Mouse (Mus musculus) liver, postnatal 0 days (tissue): ENCODE measurements around the gene Pgk1. TPM values are rescaled to one million over a fixed set of nuclear protein-coding genes. Genes with fewer than 3 reads are reported as not detected.

Experiments
- ATAC-seq: fragments of 200-750 bp; cut with Nextera tagmentation; 2 replicates; pipeline ENCODE4 v1.8.0; 2017; ENCODE audit warnings: mild to moderate bottlenecking, moderate library complexity
- DNase-seq: peaks from one replicate; pipeline ENCODE4 v3.0.0-alpha.2; 2016
- H3K27ac ChIP-seq: fragments of 300-500 bp; sonication (generic); 2 replicates; pipeline ENCODE4 v1.5.1; 2014; ENCODE audit warnings: antibody characterized with exemption, moderate library complexity, mild to moderate bottlenecking, low read depth
- H3K27me3 ChIP-seq: fragments of 300-500 bp; sonication (generic); 2 replicates; pipeline ENCODE4 v1.6.1; 2014; ENCODE audit warnings: low read length, control low read depth, mixed read lengths; ENCODE audit not compliant: insufficient read depth
- H3K36me3 ChIP-seq: fragments of 300-500 bp; sonication (generic); replicated peaks from 2 replicates; pipeline ENCODE4 v1.6.1; 2014; ENCODE audit warnings: mild to moderate bottlenecking, control low read depth, low read length, moderate library complexity, mixed read lengths; ENCODE audit not compliant: insufficient read depth
- H3K4me1 ChIP-seq: fragments of 300-500 bp; sonication (generic); 2 replicates; pipeline ENCODE4 v1.6.1; 2014; ENCODE audit warnings: antibody characterized with exemption, mild to moderate bottlenecking, control low read depth; ENCODE audit not compliant: insufficient read depth
- H3K4me2 ChIP-seq: fragments of 300-500 bp; sonication (generic); 2 replicates; pipeline ENCODE4 v1.6.1; 2014; ENCODE audit warnings: low read depth, mild to moderate bottlenecking, low read length, moderate library complexity, mixed read lengths
- H3K4me3 ChIP-seq: fragments of 300-500 bp; sonication (generic); 2 replicates; pipeline ENCODE4 v1.5.1; 2014; ENCODE audit warnings: low read depth, low read length
- H3K9ac ChIP-seq: fragments of 300-500 bp; sonication (generic); replicated peaks from 2 replicates; pipeline ENCODE4 v1.6.1; 2014; ENCODE audit warnings: mild to moderate bottlenecking, moderate library complexity
- H3K9me3 ChIP-seq: fragments of 300-500 bp; sonication (generic); 2 replicates; pipeline ENCODE4 v1.6.1; 2016; ENCODE audit warnings: mild to moderate bottlenecking, control low read depth, low read length, mixed read lengths
- CTCF ChIP-seq: sonication (generic); IDR thresholded peaks from 2 replicates; pipeline ENCODE4 v1.5.1; 2016; ENCODE audit warnings: antibody characterized with exemption, low read depth
- EP300 ChIP-seq: IDR thresholded peaks from 2 replicates; pipeline ENCODE4 v1.6.1; 2016; ENCODE audit warnings: antibody characterized with exemption, low read depth, mild to moderate bottlenecking
- WGBS: fragments of 180-500 bp; shearing (Covaris S2); extraction: QIAGEN DNeasy Blood & Tissue Kit; methylation state at CpG from one replicate; pipeline ENCODE4 v1.1.7; 2014; ENCODE audit not compliant: insufficient replicate concordance; 5-methylcytosine and 5-hydroxymethylcytosine counted together
- polyA plus RNA-seq: library from polyadenylated mRNA; unstranded; fragments of >200 nt; fragmentation: Nextera tagmentation; extraction: Ambion mirVana; gene quantifications from 2 replicates; pipeline ENCODE4 v1.2.1, GENCODE M21; 2015

The Pgk1 gene
- polyA plus RNA-seq, 1 experiment from 2014 or later = 201 TPM

GRCm38 (mm10) chrX:106155892-106156291, 31.0 kb upstream of the Pgk1 start:
- no peak overlapping the region for H3K4me3 ChIP-seq
- 0 out of 2 replicates have a peak, but pooled peaks have one; percentile 14 for TF ChIP-seq CTCF
- no peak for TF ChIP-seq EP300
- H3K27ac ChIP-seq = no peak overlapping the region
- DNase-seq (no peak), ATAC-seq (peak; percentile 62; the same call in 1 of the 2 replicates)
- H3K9ac ChIP-seq = no peak overlapping the region
- no peak overlapping the region for H3K4me2 ChIP-seq
- H3K27me3 ChIP-seq = no peaks in the 10 kb centered on the region; the same call in 1 of the 2 replicates
- peaks cover 3% of the 10 kb centered on the region; the same call in 1 of the 2 replicates for H3K4me1 ChIP-seq
- WGBS = 47% methylated on average over 4 of the region's 4 CpGs
- H3K36me3 ChIP-seq = no peaks in the 10 kb centered on the region
- H3K9me3 ChIP-seq = no peaks in the 10 kb centered on the region

DNA sequence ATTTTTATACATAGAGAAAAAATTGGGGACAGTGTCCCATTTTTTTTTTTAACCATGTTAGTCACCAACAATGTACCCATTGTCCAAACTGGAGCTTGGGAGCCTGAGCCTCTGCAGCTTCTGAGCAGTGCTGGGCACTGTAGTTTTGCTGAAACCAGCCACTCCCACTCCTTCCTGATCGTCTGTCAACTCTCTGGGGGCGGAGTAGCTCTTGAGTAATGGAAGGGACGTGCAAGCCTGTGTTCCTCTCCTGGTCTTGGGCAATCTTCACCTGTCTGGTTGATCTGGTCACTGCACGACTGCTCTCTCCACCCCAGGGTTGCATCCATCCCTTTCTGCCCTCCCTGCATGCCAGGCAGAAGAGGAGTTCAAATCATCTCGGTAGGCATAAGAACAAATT, 22.9 kb upstream of the Pgk1 start:
- DNase-seq = peak; percentile 63
- Histone ChIP-seq H3K27ac (peak overlapping the region; percentile 29; the same call in 1 of the 2 replicates), H3K9ac (no peak overlapping the region), H3K27me3 (no peaks in the 10 kb centered on the region), H3K9me3 (no peaks in the 10 kb centered on the region), H3K36me3 (no peaks in the 10 kb centered on the region), H3K4me3 (no peak overlapping the region), H3K4me1 (no peaks in the 10 kb centered on the region), H3K4me2 (no peak overlapping the region)
- WGBS = 20% methylated on average over 5 of the region's 5 CpGs
- TF ChIP-seq CTCF (no peak), EP300 (no peak)
- peak; percentile 96 for ATAC-seq

DNA sequence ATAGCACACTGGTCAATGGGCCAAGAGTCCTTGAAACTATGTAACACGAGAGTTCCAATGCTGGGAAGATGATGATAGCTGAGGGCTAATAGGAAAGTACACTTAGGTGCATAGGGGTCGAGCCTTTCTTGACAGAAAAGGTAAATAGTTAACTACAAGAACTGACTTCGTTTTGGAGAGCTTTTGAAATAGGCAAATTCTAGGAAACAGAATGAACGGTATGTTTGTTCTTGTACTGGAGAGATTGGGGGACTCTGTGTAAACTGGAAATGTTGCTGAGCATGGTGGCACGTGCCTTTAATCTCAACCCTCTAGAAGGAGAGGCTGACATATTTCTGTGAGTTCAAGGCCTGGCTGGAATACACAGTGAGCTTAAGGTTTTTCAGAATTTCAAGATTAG, 22.3 kb upstream of the Pgk1 start:
- WGBS = 50% methylated on average over 5 of the region's 5 CpGs
- H3K4me3 ChIP-seq = no peak overlapping the region
- H3K4me1 ChIP-seq = no peaks in the 10 kb centered on the region
- no peaks in the 10 kb centered on the region for H3K36me3 ChIP-seq
- H3K4me2 ChIP-seq = no peak overlapping the region
- no peaks in the 10 kb centered on the region for H3K27me3 ChIP-seq
- H3K27ac ChIP-seq = peak overlapping the region; percentile 29; the same call in 1 of the 2 replicates
- DNase-seq (no peak), ATAC-seq (peak; percentile 39)
- H3K9ac ChIP-seq = no peak overlapping the region
- no peak for TF ChIP-seq EP300
- TF ChIP-seq CTCF = no peak
- H3K9me3 ChIP-seq = no peaks in the 10 kb centered on the region

GRCm38 (mm10) chrX:106165089-106165488, 21.8 kb upstream of the Pgk1 start:
- WGBS = 50% methylated on average over 1 of the region's 1 CpGs

DNA sequence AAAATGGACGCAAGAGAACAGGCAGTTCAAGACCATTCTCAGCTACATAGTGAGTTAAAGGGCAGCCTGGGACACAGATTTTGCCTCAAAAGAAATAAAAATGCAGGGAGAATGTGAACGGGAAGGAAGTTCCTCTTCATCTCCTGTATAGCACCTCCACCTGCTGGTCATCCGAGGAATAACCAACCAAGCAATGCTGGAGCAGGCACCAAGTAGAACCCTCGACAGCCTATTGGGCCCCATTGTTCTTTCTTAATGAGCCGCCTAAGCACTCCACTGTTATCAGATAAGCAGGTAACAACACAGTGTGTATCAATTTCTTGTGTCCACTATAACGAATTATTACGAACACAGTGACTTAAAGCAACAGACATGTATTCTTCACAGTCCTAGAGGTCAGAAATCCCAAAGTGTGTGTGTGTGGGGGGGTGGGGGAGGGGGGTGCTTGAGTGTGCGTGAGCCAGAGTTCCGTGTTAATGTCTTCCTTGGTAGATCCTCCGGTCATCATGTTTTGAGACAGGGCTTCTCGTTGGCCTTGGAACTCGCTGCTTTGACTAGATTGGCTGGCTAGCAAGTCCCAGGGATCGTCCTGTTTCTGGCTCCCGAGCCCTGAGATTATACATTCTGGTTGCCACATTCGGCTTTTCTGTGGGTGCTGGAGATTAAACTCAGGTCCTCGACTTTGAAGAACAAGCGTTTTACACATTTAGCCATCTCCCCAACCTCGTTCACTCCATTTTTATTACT, 15.6 kb upstream of the Pgk1 start:
- Histone ChIP-seq H3K36me3 (no peaks in the 10 kb centered on the region), H3K27me3 (no peaks in the 10 kb centered on the region), H3K4me1 (no peaks in the 10 kb centered on the region), H3K4me2 (peak overlapping the region; percentile 67), H3K9me3 (no peaks in the 10 kb centered on the region), H3K9ac (no peak overlapping the region), H3K4me3 (peak overlapping the region; percentile 32), H3K27ac (peak overlapping the region; percentile 11; the same call in 1 of the 2 replicates)
- ATAC-seq = peak; percentile 83
- TF ChIP-seq CTCF (peak; percentile 84), EP300 (no peak)
- WGBS = 17% methylated on average over 18 of the region's 18 CpGs
- peak; percentile 74 for DNase-seq

More at GRCm38 (mm10) chrX:106165089-106165488, 21.8 kb upstream of the Pgk1 start:
- Histone ChIP-seq H3K27ac (peak overlapping the region; percentile 29; the same call in 1 of the 2 replicates), H3K4me3 (no peak overlapping the region), H3K4me1 (no peaks in the 10 kb centered on the region), H3K9ac (no peak overlapping the region), H3K9me3 (no peaks in the 10 kb centered on the region), H3K27me3 (no peaks in the 10 kb centered on the region), H3K36me3 (no peaks in the 10 kb centered on the region), H3K4me2 (no peak overlapping the region)
- TF ChIP-seq CTCF = peak; percentile 66
- no peak for TF ChIP-seq EP300
- DNase-seq (no peak), ATAC-seq (peak; percentile 53)

DNA sequence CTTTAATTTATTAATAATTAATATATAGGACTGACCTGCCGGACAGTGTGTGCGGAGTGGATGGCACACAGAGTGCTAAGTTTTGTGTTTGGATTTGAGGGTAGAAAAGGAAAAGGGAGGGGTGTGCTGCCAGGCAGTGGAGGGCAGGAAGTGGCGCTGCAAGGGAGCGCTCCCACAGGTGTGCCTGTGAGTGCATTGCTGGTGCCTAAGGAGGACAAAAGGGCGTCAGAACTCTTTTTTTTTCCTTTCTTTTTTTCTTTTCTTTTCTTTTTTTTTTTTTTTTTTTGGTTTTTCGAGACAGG, 15.1 kb upstream of the Pgk1 start:
- ATAC-seq = no peak; the same call in 1 of the 2 replicates
- WGBS = 54% methylated on average over 5 of the region's 6 CpGs

More for the DNA sequence above, 15.1 kb upstream of the Pgk1 start:
- no peaks in the 10 kb centered on the region for H3K27me3 ChIP-seq
- no peaks in the 10 kb centered on the region for H3K4me1 ChIP-seq
- H3K4me2 ChIP-seq = peak overlapping the region; percentile 67
- H3K9ac ChIP-seq = no peak overlapping the region
- H3K36me3 ChIP-seq = no peaks in the 10 kb centered on the region
- H3K27ac ChIP-seq = peak overlapping the region; percentile 11; the same call in 1 of the 2 replicates
- TF ChIP-seq EP300 (no peak), CTCF (no peak)
- H3K9me3 ChIP-seq = no peaks in the 10 kb centered on the region
- peak overlapping the region; percentile 32 for H3K4me3 ChIP-seq
- DNase-seq = no peak
